Mouse (Mus musculus) limb, embryonic 11.5 days (tissue): ENCODE data around the gene Ntpcr. TPM values are rescaled to one million over a fixed set of nuclear protein-coding genes. Genes with fewer than 3 reads are reported as not detected.

Source experiments
- ATAC-seq: fragments of 200-750 bp; cut with Nextera tagmentation; 2 replicates; pipeline ENCODE4 v1.8.0; 2017; ENCODE audit warnings: low read depth; ENCODE audit not compliant: insufficient number of reproducible peaks, low FRiP score, low TSS enrichment
- DNase-seq: peaks from one replicate; pipeline ENCODE4 v3.0.0-alpha.2; 2015; ENCODE audit warnings: low spot score
- H3K27ac ChIP-seq: fragments of 300-500 bp; sonication (generic); replicated peaks from 2 replicates; pipeline ENCODE4 v1.5.1; 2014; ENCODE audit warnings: low read depth, mild to moderate bottlenecking, low read length
- H3K27me3 ChIP-seq: fragments of 300-500 bp; sonication (generic); 2 replicates; pipeline ENCODE4 v1.6.1; 2014; ENCODE audit warnings: mild to moderate bottlenecking, low read length, mixed read lengths; ENCODE audit not compliant: control insufficient read depth, insufficient read depth
- H3K36me3 ChIP-seq: fragments of 300-500 bp; sonication (generic); 2 replicates; pipeline ENCODE4 v1.6.1; 2014; ENCODE audit warnings: mild to moderate bottlenecking, low read length, moderate library complexity, mixed read lengths; ENCODE audit not compliant: control insufficient read depth, insufficient read depth
- H3K4me1 ChIP-seq: fragments of 300-500 bp; sonication (generic); 2 replicates; pipeline ENCODE4 v1.6.1; 2014; ENCODE audit warnings: low read length, mixed read lengths; ENCODE audit not compliant: control insufficient read depth, insufficient read depth
- H3K4me2 ChIP-seq: fragments of 300-500 bp; sonication (generic); 2 replicates; pipeline ENCODE4 v1.6.1; 2014; ENCODE audit warnings: low read depth, mild to moderate bottlenecking, moderate library complexity; ENCODE audit not compliant: severe bottlenecking
- H3K4me3 ChIP-seq: fragments of 300-500 bp; sonication (generic); 2 replicates; pipeline ENCODE4 v1.5.1; 2014; ENCODE audit warnings: low read depth, low read length
- H3K9ac ChIP-seq: fragments of 300-500 bp; sonication (generic); 2 replicates; pipeline ENCODE4 v1.6.1; 2014; ENCODE audit warnings: mild to moderate bottlenecking, low read length
- H3K9me3 ChIP-seq: fragments of 300-500 bp; sonication (generic); 2 replicates; pipeline ENCODE4 v1.6.1; 2016; ENCODE audit warnings: low read length; ENCODE audit not compliant: control insufficient read depth
- WGBS: fragments of 180-500 bp; shearing (Covaris S2); extraction: QIAGEN DNeasy Blood & Tissue Kit; methylation state at CpG from one replicate; pipeline ENCODE4 v1.1.7; 2014; 5-methylcytosine and 5-hydroxymethylcytosine counted together
- polyA plus RNA-seq: library from polyadenylated mRNA; unstranded; fragments of >200 nt; fragmentation: Nextera tagmentation; extraction: Ambion mirVana; gene quantifications from 2 replicates; pipeline ENCODE4 v1.2.1, GENCODE M21; 2014

Gene Ntpcr
- polyA plus RNA-seq, 1 experiment from 2014 or later, result 22.0 TPM

DNA sequence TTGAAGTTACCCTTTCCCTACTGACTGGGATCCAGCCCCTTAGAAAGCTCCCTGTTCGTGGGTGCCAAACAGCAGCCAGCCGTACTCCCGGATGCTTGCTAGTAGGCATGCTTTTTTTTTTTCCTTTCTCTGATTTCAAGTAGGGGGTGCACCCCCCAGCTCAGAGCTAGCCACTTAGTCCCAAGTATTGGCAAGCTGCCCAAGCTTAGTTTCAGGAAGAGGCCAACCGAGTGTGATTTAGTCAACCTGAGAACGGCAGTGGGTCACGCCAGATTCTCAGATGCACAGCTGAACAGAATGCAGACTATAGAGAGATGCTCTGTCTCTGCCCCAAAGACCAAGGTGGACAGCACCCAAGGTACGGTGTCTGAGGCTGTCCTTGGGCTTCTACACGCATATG lies 21.1 kb downstream of the Ntpcr start:
- H3K9me3 ChIP-seq, result no peaks in the 10 kb centered on the region
- DNase-seq, result no peak
- WGBS, result 86% methylated on average over 8 of the region's 8 CpGs
- no peak overlapping the region for H3K9ac ChIP-seq
- peaks cover 15% of the 10 kb centered on the region for H3K4me1 ChIP-seq
- no peak overlapping the region for H3K4me3 ChIP-seq
- H3K27me3 ChIP-seq, result no peaks in the 10 kb centered on the region
- no peak overlapping the region for H3K27ac ChIP-seq
- H3K36me3 ChIP-seq, result no peaks in the 10 kb centered on the region
- no peak for ATAC-seq
- no peak overlapping the region for H3K4me2 ChIP-seq

DNA sequence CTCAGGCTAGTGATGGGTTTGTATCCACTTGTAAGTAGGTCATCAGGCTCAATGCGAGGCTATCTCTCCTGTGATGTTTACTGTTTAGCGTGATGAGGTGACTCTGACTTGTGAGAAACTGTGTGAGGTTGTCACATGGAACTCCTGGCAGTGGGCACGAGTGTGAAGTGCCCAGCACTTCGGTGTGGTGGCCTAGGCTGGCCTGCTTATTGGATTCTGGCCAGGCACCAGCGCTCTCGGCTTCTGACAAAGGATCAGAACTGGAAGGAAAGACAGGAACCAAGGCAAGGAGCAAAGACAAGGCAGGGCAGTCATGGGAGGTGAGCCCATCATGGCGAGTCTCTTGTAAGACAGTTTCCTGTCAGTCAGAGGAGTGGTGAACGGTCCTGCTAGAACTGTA lies 26.1 kb downstream of the Ntpcr start:
- DNase-seq (no peak), ATAC-seq (no peak)
- no peak overlapping the region for H3K27ac ChIP-seq
- 79% methylated on average over 8 of the region's 8 CpGs for WGBS
- H3K4me1 ChIP-seq, result peaks cover 10% of the 10 kb centered on the region; the same call in 1 of the 2 replicates
- H3K27me3 ChIP-seq, result no peaks in the 10 kb centered on the region
- no peaks in the 10 kb centered on the region for H3K36me3 ChIP-seq
- no peak overlapping the region for H3K4me3 ChIP-seq
- no peak overlapping the region for H3K9ac ChIP-seq
- no peaks in the 10 kb centered on the region for H3K9me3 ChIP-seq
- no peak overlapping the region for H3K4me2 ChIP-seq

DNA sequence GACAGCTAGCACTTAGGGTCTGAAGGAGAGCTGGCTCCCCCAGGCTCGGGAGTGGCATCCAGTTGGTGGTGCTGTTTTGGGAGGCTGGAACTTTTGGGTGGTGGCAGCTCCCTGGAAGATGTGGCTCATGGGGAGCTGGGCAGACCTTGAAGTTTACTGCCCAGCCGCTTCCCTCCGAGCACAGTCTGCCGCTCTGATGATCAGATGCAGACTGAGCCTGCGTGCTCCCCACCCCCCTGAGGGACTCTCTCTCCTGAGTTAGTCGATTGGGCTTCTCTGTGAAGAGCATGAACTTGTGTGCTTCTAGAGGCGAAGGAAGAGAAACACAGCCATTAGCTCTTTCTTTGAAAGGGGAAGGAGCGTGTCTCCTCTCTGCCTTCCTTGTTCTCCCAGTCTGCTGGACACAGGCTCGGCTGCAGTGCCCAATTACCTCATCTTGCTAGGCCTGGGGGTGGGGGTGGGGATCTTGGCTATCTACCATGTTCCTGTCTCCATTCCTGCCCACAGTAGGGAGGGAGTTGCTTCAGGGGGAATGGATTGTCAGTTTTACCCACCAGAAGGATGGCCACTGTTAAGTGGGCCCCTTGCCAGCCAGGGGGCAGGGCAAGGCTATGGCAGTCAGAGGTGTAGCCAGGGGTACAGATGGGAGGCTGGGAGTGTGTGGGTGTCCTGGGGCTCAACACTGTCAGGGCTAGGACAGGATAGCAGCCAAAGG lies 26.8 kb downstream of the Ntpcr start:
- Histone ChIP-seq H3K27ac (no peak overlapping the region), H3K36me3 (no peaks in the 10 kb centered on the region), H3K4me1 (peaks cover 6% of the 10 kb centered on the region; the same call in 1 of the 2 replicates), H3K9me3 (no peaks in the 10 kb centered on the region), H3K27me3 (no peaks in the 10 kb centered on the region), H3K4me3 (no peak overlapping the region), H3K9ac (no peak overlapping the region), H3K4me2 (no peak overlapping the region)
- DNase-seq (no peak), ATAC-seq (no peak)
- WGBS, result 39% methylated on average over 9 of the region's 9 CpGs

DNA sequence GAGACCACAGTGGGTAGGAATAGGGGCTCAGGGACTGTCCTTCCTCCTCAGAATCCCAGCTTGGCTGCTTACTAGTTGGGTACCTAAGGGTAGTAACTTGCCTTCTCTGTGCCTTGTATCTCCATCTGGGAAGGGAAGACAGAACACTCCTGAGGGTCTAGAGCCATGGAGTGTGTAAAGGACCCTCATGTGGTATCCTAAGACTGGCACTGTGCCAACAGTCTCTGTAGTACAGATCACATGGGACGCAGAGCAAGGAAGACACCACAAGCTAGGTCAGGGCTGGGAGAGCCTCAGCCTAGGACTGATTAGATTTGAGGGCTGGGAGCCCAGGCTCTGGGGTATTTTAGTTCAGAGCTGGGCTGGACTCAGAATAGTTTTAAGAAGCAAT lies 27.3 kb downstream of the Ntpcr start:
- Histone ChIP-seq H3K27ac (no peak overlapping the region), H3K4me2 (no peak overlapping the region), H3K4me3 (no peak overlapping the region), H3K4me1 (peaks cover 6% of the 10 kb centered on the region; the same call in 1 of the 2 replicates), H3K27me3 (no peaks in the 10 kb centered on the region), H3K9me3 (no peaks in the 10 kb centered on the region), H3K36me3 (no peaks in the 10 kb centered on the region), H3K9ac (no peak overlapping the region)
- DNase-seq (no peak), ATAC-seq (no peak)
- 82% methylated on average over 1 of the region's 1 CpGs for WGBS

DNA sequence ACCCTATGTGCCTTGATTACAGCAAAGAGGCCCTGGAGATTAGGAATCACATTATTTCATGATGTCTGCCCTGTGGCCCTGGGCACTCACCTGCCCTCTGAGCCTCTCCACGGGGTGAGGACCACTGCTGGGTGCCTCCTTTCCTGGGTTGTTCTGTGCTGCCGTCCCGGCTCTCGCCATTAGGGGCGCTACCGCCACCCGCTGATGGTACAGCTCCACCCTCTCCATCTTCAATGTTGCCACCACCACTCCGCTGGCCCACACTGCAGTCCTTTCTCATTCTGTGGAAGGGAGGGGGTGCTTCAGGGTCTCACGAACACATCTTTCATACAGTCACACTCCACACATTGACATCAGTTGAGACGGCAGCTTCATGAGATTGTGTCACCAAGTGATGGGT lies 29.3 kb downstream of the Ntpcr start:
- Histone ChIP-seq H3K27ac (no peak overlapping the region), H3K4me2 (no peak overlapping the region), H3K4me3 (no peak overlapping the region), H3K27me3 (no peaks in the 10 kb centered on the region), H3K4me1 (peaks cover 6% of the 10 kb centered on the region; the same call in 1 of the 2 replicates), H3K36me3 (no peaks in the 10 kb centered on the region), H3K9me3 (no peaks in the 10 kb centered on the region; the same call in 1 of the 2 replicates), H3K9ac (no peak overlapping the region)
- 44% methylated on average over 10 of the region's 10 CpGs for WGBS
- ATAC-seq (no peak), DNase-seq (peak; percentile 53)

DNA sequence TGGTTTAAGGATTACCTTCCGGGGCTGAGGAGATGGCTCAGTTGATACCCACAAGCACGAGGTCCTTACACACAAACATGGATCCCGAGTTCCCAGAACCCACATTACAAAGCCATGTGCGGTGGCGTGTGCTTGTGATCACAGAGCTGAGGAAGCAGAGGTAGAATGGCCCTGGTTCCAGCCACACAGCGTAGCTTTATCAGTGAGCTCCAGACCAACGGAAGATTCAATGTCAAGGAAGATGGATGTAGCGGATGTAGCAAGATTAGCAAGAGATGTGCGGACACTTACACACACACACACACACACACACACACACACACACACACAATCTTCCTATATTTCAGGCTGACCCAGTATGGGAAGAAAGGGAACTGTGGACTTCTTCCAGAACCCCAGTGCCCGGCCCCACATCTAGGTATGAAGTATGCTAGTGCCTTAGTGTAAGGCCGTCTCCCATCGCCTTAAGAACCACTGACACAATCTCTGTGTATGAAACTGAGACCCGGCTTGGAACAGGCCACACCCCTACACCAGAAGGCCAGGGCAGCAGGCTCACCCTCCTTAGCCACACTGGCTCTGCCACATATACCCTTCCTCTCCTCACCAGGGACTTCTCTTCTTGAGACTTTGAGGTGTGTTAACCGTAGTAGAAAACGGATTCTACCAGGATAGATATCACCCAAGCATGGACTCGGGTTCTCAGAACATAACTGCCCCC lies 33.5 kb downstream of the Ntpcr start:
- no peaks in the 10 kb centered on the region for H3K36me3 ChIP-seq
- H3K27me3 ChIP-seq, result no peaks in the 10 kb centered on the region
- no peak overlapping the region for H3K9ac ChIP-seq
- 93% methylated on average over 16 of the region's 16 CpGs for WGBS
- no peak for ATAC-seq
- H3K27ac ChIP-seq, result no peak overlapping the region
- no peaks in the 10 kb centered on the region for H3K4me1 ChIP-seq
- DNase-seq, result no peak
- H3K4me3 ChIP-seq, result no peak overlapping the region
- H3K4me2 ChIP-seq, result no peak overlapping the region
- no peaks in the 10 kb centered on the region; the same call in 1 of the 2 replicates for H3K9me3 ChIP-seq

DNA sequence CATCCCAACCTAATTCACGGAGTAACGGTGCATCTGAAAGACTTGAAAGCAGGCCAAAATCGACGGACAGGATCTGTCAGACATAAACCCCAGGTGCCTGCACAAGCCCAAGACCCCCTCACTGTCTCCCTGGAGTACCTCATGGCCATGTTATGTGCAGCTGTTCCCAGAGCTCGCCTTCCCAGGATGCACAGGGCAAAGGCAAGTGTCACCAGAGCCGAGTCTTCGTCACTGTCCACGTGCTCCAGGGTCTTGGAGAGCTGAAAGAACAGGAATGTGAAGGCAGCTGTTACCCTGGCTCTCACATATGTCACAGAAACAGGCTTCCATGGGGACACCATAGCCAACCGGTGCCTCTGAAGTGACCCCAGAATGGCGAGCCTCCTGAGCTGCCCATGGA lies 38.3 kb downstream of the Ntpcr start:
- no peaks in the 10 kb centered on the region for H3K4me1 ChIP-seq
- H3K9ac ChIP-seq, result no peak overlapping the region
- H3K4me2 ChIP-seq, result no peak overlapping the region
- no peak for DNase-seq
- no peaks in the 10 kb centered on the region for H3K36me3 ChIP-seq
- WGBS, result 87% methylated on average over 10 of the region's 10 CpGs
- no peak for ATAC-seq
- H3K27ac ChIP-seq, result no peak overlapping the region
- H3K4me3 ChIP-seq, result no peak overlapping the region
- H3K9me3 ChIP-seq, result no peaks in the 10 kb centered on the region; the same call in 1 of the 2 replicates
- H3K27me3 ChIP-seq, result no peaks in the 10 kb centered on the region

DNA sequence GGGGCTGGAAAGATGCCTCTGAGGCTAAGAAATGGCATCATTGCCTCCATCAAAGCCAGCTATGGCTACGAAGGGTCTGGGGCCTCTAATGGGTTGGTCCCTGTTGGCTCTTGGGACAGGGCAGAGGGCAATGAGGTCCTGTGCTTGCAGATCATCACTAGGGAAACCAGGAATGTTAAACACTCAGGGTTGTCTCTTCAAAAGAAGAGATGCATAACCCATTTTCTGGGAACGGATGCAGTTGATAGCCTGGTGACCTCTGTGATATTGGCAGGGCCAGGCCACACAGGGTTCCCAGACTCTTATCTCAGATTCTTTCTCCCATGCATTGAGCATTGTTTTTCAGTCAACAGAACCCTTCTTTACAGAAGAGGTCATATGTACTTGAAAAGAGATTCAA lies 42.5 kb downstream of the Ntpcr start:
- no peak overlapping the region for H3K27ac ChIP-seq
- H3K4me1 ChIP-seq, result no peaks in the 10 kb centered on the region
- DNase-seq, result no peak
- ATAC-seq, result no peak
- 59% methylated on average over 2 of the region's 2 CpGs for WGBS
- no peaks in the 10 kb centered on the region for H3K27me3 ChIP-seq
- H3K36me3 ChIP-seq, result no peaks in the 10 kb centered on the region
- no peaks in the 10 kb centered on the region for H3K9me3 ChIP-seq
- H3K4me3 ChIP-seq, result no peak overlapping the region
- no peak overlapping the region for H3K9ac ChIP-seq
- H3K4me2 ChIP-seq, result no peak overlapping the region
